Mouse (Mus musculus) cerebellum, adult 2 months (tissue): ENCODE measurements around the gene D230025D16Rik. TPM values are rescaled to one million over a fixed set of nuclear protein-coding genes. Genes with fewer than 3 reads are reported as not detected.

Experiments used
- DNase-seq, 2 experiments: peaks; one replicate each; pipeline ENCODE4 v3.0.0; 2021
- H3K27ac ChIP-seq: fragments of 200-500 bp; 2 replicates; pipeline ENCODE4 v1.5.1; 2012; ENCODE audit warnings: low read length, control low read depth, inconsistent platforms; ENCODE audit not compliant: insufficient read depth
- H3K27me3 ChIP-seq: fragments of 200-500 bp; 2 replicates; pipeline ENCODE4 v1.6.1; 2012; ENCODE audit warnings: inconsistent platforms, mild to moderate bottlenecking, low read length, moderate library complexity; ENCODE audit not compliant: control insufficient read depth, insufficient read depth
- H3K4me1 ChIP-seq: fragments of 200-500 bp; 2 replicates; pipeline ENCODE4 v1.6.1; 2011; ENCODE audit warnings: low read length; ENCODE audit not compliant: control insufficient read depth, insufficient read depth
- H3K4me3 ChIP-seq: fragments of 200-500 bp; replicated peaks from 2 replicates; pipeline ENCODE3; 2011; ENCODE audit warnings: mild to moderate bottlenecking, low read depth, low read length, control low read depth; ENCODE audit not compliant: insufficient read depth
- CTCF ChIP-seq: fragments of 200-500 bp; IDR thresholded peaks from 2 replicates; pipeline ENCODE4 v1.5.1; 2011; ENCODE audit warnings: low read depth, mild to moderate bottlenecking, control low read depth, low read length, moderate library complexity, borderline replicate concordance; ENCODE audit not compliant: insufficient read depth
- POLR2A ChIP-seq: fragments of 200-500 bp; IDR thresholded peaks from 2 replicates; pipeline ENCODE4 v1.6.1; 2011; ENCODE audit warnings: low read length, control low read depth, borderline replicate concordance; ENCODE audit not compliant: insufficient read depth
- WGBS: fragments of 180-500 bp; shearing (Covaris S2); methylation state at CpG from one replicate; pipeline ENCODE4 v1.1.7; 2018; 5-methylcytosine and 5-hydroxymethylcytosine counted together
- polyA plus RNA-seq: library from polyadenylated mRNA; depleted of rRNA; stranded (reverse); fragments of >200 nt; gene quantifications from 2 replicates; pipeline ENCODE4 v1.2.3, GENCODE M21; 2012

Gene D230025D16Rik
- polyA plus RNA-seq, 1 experiment: 34.9 TPM

- Histone ChIP-seq H3K27me3 (no peaks in the 10 kb centered on the region), H3K4me3 (no peak overlapping the region), H3K4me1 (no peaks in the 10 kb centered on the region), H3K27ac (no peak overlapping the region)
- 83% methylated on average over 7 of the region's 7 CpGs for WGBS
- TF ChIP-seq POLR2A (no peak), CTCF (no peak)
- DNase-seq: no peak
These were observed 35.6 kb downstream of the D230025D16Rik start for GRCm38 (mm10) chr8:105260371-105261099.

- TF ChIP-seq CTCF (no peak), POLR2A (no peak)
- Histone ChIP-seq H3K27me3 (no peaks in the 10 kb centered on the region), H3K27ac (no peak overlapping the region), H3K4me1 (no peaks in the 10 kb centered on the region), H3K4me3 (no peak overlapping the region)
- no peak for DNase-seq
- 92% methylated on average over 12 of the region's 12 CpGs for WGBS
These were observed 36.5 kb downstream of the D230025D16Rik start for GRCm38 (mm10) chr8:105261326-105261980.

GRCm38 (mm10) chr8:105263244-105263912 lies 38.4 kb downstream of the D230025D16Rik start:
- WGBS: 47% methylated on average over 16 of the region's 16 CpGs
- no peak for TF ChIP-seq CTCF
- TF ChIP-seq POLR2A: no peak
- H3K27me3 ChIP-seq: no peaks in the 10 kb centered on the region
- no peak overlapping the region for H3K4me3 ChIP-seq
- H3K27ac ChIP-seq: no peak overlapping the region
- 0 out of 2 replicates have a peak, but pooled peaks cover 3% of the 10 kb centered on the region for H3K4me1 ChIP-seq
- no peak for DNase-seq

DNA sequence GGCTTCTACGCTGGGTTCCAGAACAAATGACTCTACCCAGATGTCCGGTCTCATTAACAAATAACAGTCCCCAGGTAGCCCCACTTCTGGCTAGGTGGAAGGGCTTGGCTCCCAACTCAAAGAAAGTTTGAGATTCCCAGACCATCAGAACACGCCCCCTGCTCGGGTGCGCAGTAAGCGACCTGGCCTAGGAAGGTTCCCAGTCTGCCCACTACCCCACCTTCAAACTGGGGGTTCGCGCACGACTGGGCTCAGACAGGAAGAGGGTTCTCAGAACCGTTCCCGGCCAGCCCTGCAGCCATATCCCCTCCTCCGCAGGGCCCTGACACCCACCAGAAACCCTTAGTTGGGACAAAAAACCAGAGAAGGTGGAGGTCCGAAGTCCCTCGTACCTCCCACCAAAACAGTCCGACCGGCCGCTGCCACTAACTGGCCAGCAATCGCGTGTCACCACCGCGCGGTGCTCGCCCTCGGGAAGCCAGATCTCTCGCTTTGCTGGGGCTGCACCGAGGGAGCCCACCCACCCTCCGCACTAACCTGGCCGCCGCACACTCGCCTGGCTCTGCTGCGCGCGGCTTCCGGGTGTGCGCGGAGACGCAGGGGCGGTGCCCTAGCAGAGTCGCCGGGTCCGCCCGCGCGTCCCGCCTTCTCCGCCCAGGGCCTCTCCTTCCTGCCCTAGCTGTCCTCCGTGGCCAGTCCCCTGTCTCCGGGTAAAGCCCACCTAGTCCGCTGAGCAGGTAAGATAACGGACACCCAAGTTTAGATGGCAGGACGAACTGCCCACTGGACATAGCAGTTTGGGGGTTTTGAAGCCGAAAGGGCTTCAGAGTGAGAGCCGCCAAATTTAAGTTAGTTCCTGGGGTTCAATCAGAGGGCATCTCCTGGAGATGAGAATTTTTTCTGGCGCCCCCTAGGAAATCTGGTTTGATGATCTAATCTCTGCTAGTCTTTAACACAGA lies 39.4 kb downstream of the D230025D16Rik start, which contains the start of the genes Tradd and Fbxl8:
TSS of gene Tradd (minus strand) at position 586 of the 959 bp plus-strand sequence.
TSS of gene Fbxl8 (plus strand) at position 625 of the 959 bp plus-strand sequence.
- TF ChIP-seq CTCF (no peak), POLR2A (no peak)
- 2% methylated on average over 54 of the region's 54 CpGs for WGBS
- peak; percentile 65 to 70 for DNase-seq
- peak within 1 kb of the TSS; percentile 72 for H3K4me3 ChIP-seq
- H3K4me1 ChIP-seq: 0 out of 2 replicates have a peak, but pooled peaks cover 3% of the 10 kb centered on the region
- H3K27me3 ChIP-seq: no peaks in the 10 kb centered on the region
- H3K27ac ChIP-seq: no peak within 1 kb of the TSS

GRCm38 (mm10) chr8:105265128-105265527 lies 40.2 kb downstream of the D230025D16Rik start:
- no peaks in the 10 kb centered on the region; the same call in 1 of the 2 replicates for H3K27me3 ChIP-seq
- 0 out of 2 replicates have a peak, but pooled peaks cover 3% of the 10 kb centered on the region for H3K4me1 ChIP-seq
- DNase-seq: no peak

GRCm38 (mm10) chr8:105266775-105267174 lies 41.8 kb downstream of the D230025D16Rik start:
- 41% methylated on average over 13 of the region's 13 CpGs for WGBS
- 0 out of 2 replicates have a peak, but pooled peaks cover 3% of the 10 kb centered on the region for H3K4me1 ChIP-seq

More at GRCm38 (mm10) chr8:105265128-105265527, 40.2 kb downstream of the D230025D16Rik start:
- Histone ChIP-seq H3K4me3 (no peak overlapping the region), H3K27ac (no peak overlapping the region)
- WGBS: 27% methylated on average over 10 of the region's 10 CpGs
- TF ChIP-seq POLR2A (no peak), CTCF (no peak)

More at GRCm38 (mm10) chr8:105266775-105267174, 41.8 kb downstream of the D230025D16Rik start:
- TF ChIP-seq POLR2A (no peak), CTCF (no peak)
- DNase-seq: no peak
- H3K27ac ChIP-seq: no peak overlapping the region
- no peak overlapping the region for H3K4me3 ChIP-seq
- H3K27me3 ChIP-seq: no peaks in the 10 kb centered on the region; the same call in 1 of the 2 replicates
